Mouse (Mus musculus) adipocyte (in vitro differentiated cells): ENCODE data around the gene Ccdc78.
"Not testable (repeated sequence)": the region's sequence is repeated elsewhere in the genome, so short reads cannot be mapped to it uniquely, and the experiment has no call there.

Experiments
- DNase-seq: peaks from one replicate; pipeline ENCODE4 v3.0.0-alpha.2; 2016; ENCODE audit warnings: low spot score

The Ccdc78 gene

GRCm38 (mm10) chr17:25786280-25786679, at the start of gene Ccdc78:
Gene Ccdc78 (plus strand): TSS chr17:25786580.
- DNase-seq, result no peak

DNA sequence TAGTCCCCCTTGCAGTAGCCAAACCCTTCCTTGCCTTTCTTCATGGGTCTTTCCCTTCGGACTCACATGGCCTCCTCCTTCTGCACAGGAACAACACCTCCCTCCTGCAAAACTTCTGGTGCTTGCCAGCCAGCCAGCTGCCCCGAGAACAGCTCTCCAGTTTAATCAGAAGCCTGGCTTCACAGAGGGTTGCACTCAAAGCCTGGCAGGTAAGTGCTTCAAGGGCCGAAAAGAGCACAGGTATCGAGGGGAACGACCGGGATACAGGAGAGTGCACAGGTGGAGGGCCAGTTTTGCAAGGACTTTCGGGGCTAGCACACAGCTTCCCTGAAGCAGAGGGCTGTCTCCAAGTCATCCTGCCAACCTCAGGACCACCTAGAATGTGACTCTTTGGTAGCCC, 47.5 kb upstream of the Ccdc78 start:
- no peak for DNase-seq

DNA sequence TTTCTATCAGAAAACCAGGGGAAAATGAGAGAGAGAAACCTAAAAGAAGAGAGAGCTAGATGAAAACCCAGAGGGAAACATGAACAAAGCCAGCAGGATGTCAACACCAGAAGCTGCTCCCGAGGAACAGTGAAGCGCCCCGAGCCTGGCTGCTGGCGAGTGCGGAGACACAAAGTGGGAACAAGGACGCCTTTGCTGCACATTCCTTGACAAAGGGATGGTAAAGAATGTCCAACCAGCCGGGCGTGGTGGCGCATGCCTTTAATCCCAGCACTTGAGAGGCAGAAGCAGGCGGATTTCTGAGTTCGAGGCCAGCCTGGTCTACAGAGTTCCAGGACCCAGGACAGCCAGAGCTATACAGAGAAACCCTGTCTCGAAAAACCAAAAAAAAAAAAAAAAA, 44.9 kb upstream of the Ccdc78 start:
- not testable (repeated sequence) for DNase-seq

DNA sequence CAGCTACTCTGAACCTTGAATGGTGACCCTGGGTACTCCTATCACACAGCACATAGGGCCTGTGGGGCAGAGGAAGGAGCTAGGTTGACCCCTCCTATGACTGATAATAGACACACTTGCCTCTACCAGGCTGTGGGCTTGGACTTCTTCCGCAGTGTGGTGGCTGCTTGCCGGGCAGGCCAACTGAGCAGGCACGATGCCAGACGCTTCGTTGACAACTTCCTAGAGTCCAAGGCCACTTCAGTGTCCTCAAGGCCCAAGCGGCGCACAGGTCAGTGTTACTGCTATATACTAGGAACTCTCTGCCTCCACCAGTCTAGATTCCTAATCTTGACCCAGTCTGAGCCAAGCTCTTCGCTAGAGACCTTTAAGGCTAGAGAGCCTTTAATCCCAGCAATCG, 42.5 kb upstream of the Ccdc78 start:
- no peak for DNase-seq

- DNase-seq, result no peak
Measured at GRCm38 (mm10) chr17:25744311-25744710, 42.1 kb upstream of the Ccdc78 start.

GRCm38 (mm10) chr17:25748238-25748637, 38.1 kb upstream of the Ccdc78 start:
- no peak for DNase-seq

DNA sequence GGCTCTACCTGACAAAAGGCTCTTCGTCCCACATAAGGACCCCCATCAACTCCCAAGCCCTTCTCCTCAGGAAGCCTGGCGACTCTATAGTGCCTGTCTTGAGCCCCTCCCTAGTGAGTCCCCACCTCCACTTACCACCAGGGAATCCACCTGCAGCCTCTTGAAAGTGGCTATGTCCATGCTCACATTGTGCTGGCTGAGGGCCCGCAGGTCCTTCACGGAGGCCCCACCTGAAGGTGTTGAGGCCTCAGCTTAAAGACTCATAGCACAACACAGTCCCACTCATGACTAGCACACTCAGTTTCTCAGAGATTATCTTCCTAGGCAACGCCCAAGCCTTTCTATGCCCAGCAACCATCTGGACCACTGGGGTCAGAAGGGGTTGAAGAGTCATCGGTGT, 37.1 kb upstream of the Ccdc78 start:
- no peak for DNase-seq

GRCm38 (mm10) chr17:25751446-25751845, 34.9 kb upstream of the Ccdc78 start:
- peak; percentile 66 for DNase-seq

- DNase-seq, result no peak
Measured at GRCm38 (mm10) chr17:25754241-25754640, 32.1 kb upstream of the Ccdc78 start, which contains the start of gene Msln. Gene Msln (minus strand): TSS chr17:25754378.

DNA sequence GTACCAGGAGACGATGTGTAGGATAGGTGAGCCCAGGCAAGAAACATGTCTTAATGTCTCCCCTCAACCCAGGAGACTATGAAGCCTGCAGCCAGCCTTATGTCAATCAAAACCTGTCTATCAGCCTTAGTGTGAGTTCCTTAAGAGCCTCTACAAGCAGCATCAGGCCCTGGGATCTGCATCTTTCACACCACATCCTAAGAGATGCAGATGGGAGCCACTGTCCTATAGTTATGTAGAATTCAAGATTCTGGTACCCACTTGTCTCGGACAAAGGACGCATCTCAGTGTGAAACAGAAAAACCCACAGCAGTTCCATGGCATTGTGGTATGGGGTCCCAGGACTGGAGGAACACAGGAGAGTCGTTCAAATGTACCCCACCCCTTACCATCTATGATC, 31.3 kb upstream of the Ccdc78 start:
- no peak for DNase-seq

GRCm38 (mm10) chr17:25755627-25756377, 30.6 kb upstream of the Ccdc78 start:
- DNase-seq, result peak; percentile 40

DNA sequence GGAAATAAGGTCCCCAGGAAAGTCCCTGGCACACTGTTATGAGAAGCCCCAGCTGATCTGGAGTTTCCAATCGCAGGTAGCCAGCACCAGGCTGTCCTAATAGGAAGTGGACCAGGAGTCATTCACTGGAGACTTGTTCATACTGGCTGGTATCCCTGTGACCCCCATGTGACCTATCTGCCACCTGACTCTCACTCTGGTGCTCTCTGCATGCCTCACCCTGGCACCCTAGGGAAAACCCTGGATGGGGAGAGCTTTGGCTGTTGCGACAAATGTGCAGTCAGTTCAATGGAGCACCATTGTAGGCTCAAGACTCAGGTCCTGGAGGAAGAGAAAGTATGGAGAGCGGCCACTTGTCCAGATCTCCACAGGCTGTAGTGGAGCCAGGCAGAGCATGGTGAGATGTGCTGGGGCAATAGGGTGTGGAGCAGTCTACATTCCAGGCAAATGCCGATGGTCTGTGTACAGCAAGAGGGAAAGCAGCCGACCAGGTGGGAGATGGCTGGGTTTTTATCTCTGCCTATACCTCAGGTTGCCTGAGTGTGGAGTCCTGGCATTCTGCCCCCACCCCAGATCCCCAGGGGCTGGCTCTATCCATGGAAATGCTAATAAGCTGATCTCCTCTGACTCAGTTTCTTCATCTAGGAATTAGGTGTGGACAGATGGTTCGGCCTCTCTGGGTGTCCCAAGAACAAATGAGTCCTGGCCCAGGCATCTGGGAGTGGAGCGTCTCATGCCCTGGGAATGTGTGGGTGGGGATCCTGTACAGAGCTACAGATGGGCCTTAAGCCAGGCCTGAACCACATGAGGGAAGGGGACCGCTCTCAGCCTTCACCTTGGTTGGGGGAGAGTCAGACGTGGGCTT, 29.8 kb upstream of the Ccdc78 start:
- DNase-seq, result peak; percentile 27

GRCm38 (mm10) chr17:25757691-25758090, 28.7 kb upstream of the Ccdc78 start:
- no peak for DNase-seq

GRCm38 (mm10) chr17:25760148-25760547, 26.2 kb upstream of the Ccdc78 start:
- DNase-seq, result no peak

DNA sequence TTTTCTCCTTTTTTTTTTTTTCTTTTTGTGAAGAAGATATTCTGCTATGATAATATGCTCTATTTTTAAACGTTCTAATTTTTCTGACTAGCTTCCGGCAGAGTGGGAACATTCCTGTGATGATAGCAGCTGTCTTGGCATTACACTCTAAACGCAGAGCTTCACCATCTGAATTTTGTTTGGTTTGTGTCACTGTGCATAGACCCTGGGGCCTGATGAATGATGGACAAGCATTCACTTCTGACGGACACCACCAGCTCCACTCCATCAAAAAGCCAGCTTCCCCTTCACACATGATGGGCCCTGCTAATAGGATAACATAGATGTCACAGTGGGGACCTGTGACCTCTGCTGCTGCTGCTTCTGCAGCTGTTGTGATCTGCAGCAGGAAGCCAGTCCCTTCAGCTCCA, 24.8 kb upstream of the Ccdc78 start:
- DNase-seq, result no peak

GRCm38 (mm10) chr17:25762591-25762990, 23.8 kb upstream of the Ccdc78 start:
- DNase-seq, result no peak

- no peak for DNase-seq
Measured at GRCm38 (mm10) chr17:25765886-25766285, 20.5 kb upstream of the Ccdc78 start.

GRCm38 (mm10) chr17:25769331-25769730, 17.0 kb upstream of the Ccdc78 start:
- no peak for DNase-seq

DNA sequence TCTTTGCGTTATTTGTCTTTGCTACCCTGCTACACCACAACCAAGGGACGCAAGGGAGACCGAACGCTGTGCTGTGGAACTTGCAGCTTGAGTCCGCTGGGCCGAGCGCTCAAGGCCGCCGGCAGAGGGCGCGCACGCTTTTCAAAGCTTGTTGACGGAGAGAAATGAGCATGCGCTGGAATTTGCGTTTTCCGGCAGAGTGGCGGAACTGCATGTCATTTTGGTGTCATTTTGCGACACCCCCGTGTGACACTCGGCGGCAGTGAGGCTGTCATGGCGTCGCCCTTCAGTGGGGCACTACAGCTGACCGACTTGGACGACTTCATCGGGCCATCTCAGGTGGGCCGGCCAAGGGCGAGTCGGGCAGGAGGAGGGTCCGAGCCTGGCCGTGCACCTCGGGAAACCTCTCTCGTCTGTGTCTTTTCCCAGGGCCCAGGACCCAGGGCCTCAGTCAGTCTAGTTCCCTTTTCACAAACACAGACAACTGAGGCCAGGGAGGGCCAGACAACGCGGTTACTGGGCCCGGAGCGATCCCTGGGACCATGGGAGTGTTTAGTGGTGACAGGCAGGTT, 12.7 kb upstream of the Ccdc78 start, which contains the start of gene Narfl:
Gene Narfl (plus strand): TSS at position 228 of the 572 bp plus-strand sequence.
- peak; percentile 99 for DNase-seq

DNA sequence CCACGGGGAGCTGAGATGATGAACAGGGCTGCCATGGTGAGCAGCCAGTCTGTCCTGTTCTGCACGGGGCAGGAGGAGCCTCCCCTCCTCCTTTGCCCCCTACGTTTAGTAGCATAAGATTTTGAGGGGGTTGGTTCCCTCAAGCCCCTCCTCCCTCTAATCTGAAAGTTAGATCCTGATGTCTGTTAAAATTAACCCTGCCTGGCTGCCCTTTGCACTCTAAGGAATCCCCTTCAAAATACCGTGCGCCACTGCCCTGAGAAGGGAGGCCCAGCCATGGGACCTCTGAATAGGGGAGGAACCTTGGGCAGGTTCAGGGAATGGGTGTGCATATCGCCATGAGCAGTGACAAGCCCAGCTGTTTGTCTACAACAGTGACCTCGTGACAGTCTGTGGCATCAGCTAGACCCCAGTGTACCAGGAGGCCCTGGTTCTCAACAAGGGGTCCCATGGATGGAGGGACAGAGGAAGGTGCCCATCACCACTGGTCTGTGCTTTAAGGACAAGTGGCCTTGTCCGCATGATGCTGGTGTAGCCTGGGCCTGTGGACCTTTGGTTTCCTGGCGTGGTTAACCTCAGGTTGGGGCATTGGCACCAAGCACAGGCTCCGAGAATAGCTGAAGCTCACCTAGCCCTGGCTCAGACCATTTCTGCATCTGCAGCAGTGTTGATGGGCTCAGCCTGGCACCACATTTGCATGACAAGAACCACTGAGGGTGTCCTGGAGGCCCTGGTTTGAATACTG, 10.9 kb upstream of the Ccdc78 start:
- DNase-seq, result no peak

DNA sequence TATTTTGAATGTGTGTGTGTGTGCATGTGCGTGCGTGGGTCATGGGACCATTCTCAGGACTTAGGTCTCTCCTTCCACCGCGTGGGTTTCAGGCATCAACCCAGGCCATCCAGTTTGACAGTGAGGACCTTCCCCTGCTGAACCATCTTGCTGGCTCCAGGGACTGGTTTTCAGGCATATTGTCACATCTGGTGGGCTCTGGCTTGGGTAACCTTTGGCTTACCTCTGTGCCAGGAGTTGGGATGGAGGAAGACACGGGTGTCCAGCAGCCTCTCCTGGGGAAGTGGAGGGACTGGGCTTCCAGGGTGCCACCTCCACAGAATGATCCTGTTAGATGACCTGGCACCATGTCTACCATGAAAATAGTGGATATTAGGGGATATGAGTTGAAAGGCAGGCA, 8.4 kb upstream of the Ccdc78 start:
- no peak for DNase-seq

DNA sequence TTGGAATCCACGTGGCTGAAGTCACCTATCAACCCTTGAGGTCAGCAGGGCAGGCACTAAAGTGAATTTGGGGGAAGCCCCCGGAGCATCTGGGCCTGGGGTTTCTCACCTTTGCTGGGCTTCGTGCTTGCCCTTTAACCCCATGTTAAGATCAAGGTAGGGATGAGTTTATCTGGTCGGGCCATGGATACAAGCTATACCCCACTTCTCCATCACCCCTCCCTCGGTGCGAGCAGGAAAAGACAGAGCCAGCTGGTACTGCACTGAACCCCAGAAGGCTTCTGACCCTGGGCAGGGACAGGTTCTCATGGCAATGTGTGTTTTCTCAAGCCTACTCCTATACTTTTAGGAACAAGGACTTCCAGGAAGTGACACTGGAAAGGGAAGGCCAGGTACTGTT, 5.0 kb upstream of the Ccdc78 start:
- DNase-seq, result no peak
